Mouse (Mus musculus) granulocyte monocyte progenitor cell, adult 5-6 weeks (primary cell): ENCODE measurements at regions not wholly inside any gene's neighbourhood (a gene's known extent, or its start where the extent isn't known, plus 50 kb on each side); places are given as distances from the start of the nearest gene placed in this dataset.
"Not testable (repeated sequence)": the region's sequence is repeated elsewhere in the genome, so short reads cannot be mapped to it uniquely, and the experiment has no call there.

Experiments used
- ATAC-seq: replicated peaks from 2 replicates; pipeline ENCODE4 v1.8.0; 2016; ENCODE audit warnings: mild to moderate bottlenecking, moderate TSS enrichment, inconsistent platforms; ENCODE audit not compliant: poor library complexity, severe bottlenecking

DNA sequence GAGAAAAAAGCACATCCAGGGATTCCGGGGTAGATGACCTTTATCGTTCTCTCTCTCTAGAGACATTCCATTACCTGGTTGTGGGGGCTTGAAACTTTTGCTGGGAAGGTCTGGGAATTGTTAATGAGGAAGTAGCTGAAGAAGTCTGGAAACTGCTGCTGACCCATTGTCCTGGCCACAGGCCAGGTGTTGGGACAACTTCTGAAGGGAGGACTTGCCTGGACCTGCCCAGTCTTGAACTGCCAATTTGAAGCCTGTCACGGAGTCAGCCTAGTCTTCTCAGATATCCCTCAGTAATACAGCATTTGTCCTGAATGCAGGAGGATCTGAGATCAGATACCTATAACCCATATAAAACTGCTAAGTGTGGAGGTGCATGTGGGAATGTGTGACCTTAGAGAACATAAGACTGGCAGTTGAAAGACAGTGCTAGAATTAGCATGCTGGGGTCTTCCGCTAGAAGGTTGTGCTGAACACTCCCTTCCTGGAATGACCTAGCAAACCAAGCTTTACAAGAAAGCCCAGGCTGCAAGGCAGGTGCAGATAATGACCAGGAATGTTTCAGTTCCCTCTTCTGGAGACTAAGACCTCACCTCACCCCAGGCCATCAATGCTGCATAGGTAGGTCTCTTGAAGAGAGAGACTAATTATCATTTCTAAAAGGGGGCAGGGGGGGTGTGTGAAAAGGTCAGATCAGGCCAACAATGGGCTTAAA, 204.7 kb upstream of the Crbn start:
- ATAC-seq, result no peak

DNA sequence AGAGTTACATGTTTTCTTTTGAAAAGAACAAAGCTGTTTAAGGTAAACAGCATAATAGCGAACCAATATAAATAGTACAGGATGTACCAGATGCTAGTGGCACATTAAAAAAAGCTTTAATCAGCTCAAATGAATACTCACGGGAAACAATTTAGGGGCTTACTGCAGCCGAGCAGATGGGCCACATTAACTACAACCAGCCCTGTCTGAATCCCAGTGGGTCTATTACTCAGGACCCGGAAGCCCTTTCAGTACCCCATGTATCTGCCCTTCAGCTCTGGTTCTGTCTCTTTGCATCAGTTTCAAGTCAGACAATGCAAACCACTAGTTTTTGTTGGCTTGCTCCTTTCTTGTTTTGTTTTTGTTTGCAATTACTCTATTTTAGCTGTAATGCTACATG, 210.9 kb upstream of the Crbn start:
- ATAC-seq, result no peak

DNA sequence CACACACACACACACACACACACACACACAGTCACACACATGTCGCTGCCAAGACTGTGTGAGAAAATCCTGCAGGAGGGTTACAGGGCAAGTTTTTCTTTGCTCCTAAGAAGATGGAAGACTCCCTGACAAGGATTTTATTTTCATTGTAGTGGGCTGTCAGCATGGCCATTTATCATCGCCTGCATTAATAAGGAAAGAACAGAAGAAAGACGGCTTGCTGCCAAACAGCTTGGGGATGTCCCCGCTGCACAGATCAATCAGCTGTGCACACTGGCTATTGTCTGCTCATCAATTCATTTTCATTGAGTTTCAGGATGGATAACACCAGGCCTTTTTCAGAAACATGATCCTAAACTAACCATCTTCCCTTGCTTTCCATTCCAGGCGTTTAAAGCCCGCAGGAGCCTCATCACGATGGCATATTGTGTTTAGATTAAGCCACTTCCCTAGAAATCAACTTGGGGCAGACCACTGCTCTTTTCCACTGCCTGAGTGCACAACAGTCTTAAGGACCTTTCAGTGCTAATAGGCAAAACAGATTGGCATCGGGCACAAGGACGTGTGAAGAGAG, 213.1 kb upstream of the Crbn start:
- no peak for ATAC-seq

DNA sequence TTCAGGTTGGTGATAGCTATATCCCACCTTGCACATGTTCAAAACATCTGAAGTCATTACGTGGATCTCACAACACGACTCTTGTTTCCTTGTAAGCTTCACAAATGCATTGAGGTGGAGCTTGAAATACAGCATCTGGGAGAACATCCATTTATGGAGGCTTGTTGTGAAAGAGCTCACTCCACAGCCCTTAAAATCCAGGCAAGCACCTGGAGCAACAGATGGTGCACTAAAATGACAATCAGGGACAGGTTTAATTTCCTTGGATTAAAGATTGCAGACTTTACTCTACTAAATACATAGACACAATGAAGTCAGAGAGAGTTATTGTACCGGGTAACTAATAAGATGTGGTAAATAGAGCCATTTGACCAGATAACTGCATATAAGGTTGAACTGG, 219.2 kb upstream of the Crbn start:
- no peak for ATAC-seq

DNA sequence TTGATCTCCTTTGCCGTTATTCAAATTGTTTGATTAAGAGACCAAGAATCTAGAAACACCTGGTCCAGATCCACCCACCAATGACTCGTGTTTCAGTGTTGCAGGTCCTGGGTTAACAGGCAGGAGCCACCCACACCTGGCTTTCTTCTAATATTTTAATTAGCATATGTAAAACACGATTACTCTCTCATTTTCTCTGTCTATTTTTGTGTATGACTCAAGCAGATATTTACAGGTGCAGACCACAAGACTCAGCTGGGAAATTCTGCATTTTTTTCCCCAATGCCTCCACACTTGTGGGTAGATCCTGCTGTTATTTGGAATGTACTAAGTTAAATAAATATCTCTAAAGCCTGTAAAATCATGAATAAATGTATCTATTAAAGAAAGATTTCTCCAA, 245.3 kb upstream of the Crbn start:
- no peak for ATAC-seq

DNA sequence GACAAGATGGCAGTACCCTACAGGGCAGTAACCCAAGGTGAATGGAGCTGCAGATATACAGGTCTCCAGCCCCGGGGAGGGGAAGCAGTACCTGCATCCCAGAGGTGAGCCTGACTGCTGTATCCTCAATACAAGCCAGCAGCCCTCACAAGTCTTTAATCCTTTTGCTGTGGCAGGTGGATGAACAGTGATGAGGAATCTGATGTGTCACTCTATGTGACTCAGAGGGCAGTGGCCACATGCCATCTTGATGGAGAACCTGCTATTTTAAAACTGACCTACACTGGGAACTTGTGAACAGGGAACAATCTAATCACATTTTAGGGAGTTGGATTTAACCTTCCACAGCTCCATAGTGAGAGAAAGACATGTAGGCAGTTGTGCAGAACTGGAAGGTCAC, 251.7 kb upstream of the Crbn start:
- no peak for ATAC-seq

DNA sequence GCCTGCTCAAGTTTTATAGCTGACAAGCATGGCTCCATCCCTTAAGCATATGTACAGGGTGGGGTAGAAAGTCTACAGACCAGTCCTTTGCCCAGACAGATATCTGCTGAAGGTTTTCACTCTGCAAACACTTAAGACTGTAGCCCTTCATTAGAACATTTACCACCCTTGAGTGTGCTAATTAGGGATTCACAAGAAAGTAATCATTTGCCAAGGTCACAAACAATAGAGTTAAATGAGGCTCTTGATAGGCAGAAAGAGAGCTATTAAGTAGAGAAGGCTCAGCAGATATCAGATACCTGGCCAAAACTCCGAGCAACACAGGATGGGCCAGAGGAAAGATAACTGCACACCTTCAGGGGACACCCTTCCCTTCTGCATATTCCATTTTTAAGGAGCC, 252.3 kb upstream of the Crbn start:
- ATAC-seq, result no peak

DNA sequence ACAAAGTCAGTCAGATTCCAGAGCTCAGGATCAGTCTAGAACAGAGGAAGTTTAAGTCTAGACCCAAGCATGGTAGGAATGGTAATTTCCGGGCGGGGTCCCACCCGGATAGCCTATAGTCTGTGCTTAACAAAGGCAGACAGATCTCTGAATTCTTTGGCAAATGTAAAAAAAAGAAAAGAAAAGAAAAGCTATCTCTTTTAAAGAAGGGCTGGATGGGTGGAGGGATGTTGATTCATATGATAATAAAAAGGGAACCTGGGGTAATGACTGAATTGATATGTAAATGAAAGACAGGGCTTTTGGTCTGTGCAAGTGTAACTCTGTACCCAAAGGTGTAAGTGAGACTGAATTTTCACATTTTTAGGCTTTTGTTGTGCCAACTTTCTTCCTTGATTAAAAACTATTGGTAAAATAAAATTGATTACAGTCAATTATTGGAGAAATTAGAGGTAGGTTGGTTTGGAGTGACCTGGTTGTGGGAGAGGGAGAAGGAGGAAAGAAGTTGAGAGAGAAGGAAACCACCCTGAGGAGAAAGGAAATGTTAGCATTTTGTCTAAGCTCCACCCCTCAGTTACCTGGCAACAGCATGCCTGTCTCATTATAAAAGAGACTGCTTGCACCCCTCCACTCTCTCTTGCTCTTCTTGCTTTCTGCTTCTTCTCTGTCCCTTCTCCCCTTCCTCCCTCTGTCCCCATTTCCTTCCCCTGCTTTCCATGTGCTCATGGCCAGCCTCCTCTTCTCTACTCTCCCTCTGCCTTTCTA, 259.3 kb upstream of the Crbn start:
- ATAC-seq, result no peak

DNA sequence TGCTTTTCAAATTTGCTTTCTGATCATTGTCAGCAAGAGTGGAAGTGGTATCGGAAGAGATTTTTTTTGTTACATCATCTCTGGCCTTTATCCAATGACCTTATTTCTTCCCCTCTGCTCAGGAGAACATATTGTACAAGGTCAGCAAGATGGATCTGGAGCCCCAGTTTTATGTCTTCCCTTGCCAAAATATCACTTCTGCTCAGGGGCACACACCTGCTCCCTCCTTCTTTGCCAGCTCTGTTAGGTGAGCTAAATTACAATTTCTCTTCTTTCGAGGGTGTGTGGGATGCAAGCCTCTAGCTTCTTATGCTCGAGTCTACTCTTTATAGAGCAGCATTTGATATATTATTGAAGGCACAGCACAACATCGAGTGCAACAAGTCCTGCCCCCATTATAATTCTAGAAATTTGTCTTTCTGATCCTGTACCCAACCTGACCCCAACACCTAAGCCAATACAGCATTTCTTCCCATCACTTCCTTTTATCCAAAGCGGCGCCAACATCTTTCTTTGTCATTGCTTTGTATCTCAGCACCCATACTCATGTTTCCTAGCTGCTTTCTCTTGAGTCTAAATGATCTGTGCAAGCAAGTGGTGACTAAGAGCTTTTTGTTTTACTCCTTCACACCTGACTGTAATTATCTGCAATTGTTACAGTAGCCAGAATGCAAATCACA, 263.1 kb upstream of the Crbn start:
- no peak for ATAC-seq

DNA sequence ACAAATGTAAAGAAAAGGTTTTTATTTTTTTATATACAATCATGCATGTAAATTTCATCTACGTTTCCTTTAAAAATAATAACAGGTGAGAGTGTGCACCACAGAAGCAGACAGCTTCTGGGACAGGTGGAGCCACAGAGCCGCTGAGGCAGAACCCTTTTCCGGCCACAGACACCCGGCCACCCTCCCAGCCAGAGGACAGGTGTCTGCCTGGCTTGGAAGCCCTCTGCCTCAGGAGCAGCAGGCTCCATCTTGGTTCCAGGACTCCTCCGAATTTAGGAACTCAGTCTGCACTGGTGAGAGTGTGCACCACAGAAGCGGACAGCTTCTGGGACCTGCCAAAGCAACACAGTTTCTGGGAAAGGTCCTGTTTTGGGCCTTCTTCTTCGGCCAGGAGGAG, 270.6 kb upstream of the Crbn start:
- ATAC-seq, result no peak

DNA sequence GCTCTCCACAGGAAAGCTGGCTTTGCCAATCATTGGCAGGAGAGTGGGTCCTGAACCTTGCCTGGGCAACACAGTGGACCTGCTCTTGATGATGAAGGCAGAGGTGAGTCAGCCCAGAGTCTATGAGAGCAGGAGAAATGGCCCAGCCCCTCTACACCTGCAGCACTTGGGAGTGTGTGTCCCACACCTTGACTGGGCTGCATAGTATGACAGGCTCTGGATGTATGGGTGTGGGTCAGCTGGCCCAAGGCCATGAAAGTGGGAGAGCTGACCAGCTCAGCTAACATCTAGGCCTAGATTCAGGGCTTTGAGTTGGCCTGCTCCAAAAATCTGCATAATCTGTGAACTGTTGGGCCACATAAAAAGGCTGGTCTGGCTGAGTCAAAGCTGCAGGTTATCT, 292.7 kb upstream of the Crbn start:
- no peak for ATAC-seq

DNA sequence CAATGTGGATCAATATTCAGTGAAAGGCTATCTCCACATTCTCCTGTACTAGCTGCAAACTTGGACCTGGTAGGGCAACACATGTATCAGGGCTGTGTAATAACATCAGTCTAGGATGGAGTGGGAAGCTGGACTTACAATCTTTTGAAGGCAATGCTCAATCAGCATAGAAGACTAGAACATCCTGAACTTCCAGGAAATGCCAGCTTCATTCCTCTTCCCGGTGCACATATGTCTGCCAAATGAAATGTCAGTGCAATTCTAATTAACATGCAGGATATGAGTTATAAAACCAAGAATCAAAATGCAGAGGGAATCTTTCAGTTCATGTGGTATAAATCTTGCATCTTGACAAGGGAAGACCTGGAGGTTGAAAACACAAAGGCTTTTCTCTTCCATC, 328.8 kb upstream of the Crbn start:
- ATAC-seq, result no peak

DNA sequence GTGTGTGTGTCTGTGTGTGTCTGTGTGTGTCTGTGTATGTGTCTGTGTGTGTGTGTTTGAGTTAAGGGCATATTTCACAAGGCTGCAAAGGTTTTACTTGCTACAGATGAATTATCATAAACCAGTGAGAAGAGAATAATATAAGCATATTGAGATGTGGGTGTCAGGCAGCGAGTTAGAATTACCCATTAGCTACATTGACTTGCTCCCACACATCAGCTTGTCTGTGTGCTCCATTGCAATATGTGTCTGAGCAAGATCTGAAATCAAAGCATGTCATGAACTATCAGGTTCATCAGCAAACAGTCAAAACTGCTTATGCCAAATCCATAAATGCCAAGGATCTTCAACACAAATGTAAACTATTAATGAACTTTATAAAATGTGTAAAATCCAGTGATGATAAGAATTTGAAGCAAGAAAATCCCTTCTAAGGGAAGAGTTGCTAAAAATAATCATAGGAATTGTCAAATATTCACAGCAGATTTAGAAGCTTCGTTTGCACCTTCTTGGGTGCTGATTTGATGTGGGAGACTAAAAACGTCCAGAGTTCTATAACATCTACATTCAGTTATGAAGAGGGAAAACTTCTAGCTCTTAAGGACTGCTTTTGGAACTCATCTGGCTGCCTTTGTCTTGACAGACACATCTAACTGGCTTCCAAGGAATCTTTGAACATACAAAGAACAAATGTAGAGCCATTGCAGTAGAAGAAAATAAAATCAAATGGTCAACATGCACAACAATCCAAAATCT, 361.7 kb upstream of the Lrrn1 start:
- ATAC-seq, result no peak

DNA sequence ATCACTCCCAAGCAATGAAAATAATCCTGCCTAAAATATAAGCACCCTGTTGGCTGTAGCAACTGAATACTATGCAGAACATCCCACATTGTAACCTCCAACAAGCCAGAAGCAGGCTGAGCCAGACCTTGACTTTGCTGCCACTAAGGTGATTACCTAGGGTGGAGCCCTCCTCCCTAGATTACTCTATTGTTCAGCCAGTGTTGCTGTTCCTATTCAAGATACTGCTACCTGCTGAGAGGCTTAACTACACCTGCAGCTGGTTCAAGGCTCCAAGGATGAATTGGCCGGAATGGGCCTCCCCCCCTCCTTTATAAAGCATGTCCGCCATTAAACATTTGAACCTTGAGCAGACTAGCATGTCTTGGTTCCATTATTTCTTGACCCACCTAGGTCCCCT, 311.3 kb upstream of the Lrrn1 start:
- ATAC-seq, result no peak

DNA sequence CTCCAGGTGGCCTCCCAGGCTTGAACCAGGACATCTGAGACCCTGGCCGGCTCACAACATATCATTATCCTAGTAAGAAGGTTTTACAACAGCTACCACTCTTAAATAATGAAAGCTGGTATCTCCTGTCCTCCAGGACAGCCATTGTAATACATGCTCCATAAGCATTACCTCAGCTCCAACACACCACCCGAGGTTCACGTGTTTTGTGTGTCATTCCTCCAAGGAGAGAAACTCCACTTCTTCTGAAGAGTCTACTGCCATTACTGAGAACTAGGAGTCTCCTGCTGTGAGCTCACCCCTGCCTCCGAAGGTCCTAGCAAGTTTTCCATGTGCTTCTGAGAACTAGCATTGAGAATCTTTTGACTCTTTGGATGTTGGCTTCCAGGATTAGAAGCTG, 310.8 kb upstream of the Lrrn1 start:
- no peak for ATAC-seq

DNA sequence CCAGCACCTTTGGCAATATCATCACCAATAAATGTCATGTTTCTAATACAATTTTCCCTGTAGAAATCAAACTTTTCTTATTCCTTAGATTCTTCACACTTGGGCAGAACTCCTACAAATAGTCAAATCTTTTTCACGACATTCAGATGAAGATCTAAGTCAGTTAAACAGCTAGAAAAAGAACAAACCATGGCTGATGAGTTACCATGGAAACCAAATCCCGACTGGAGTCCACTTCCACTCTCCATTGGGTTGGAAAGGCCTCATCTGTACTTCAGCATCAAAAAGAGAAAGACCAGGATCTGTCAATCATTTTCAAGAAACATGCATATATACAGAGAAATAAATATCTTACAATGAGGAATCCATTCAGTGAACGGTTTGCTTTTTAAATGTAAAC, 307.0 kb upstream of the Lrrn1 start:
- ATAC-seq, result no peak

DNA sequence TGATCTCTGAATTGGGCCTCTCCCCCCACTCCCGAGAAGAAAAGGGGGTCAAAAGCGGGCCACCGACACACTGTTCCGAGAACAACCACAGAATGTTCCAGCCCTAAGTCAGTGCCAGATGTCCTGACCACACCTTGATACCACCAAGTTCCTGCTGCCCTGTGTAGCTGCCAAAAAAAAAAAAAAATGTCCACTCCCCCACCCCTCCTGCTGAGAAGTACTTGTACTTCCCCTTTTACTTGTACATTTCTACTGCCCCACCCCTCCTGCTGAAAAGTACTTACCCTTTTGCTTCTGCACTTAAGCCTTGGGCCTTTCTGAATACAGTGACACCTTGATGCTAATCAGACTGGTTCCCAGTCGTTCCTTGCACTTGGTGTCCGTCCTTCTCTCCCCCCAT, 299.7 kb upstream of the Lrrn1 start:
- ATAC-seq, result not testable (repeated sequence)

DNA sequence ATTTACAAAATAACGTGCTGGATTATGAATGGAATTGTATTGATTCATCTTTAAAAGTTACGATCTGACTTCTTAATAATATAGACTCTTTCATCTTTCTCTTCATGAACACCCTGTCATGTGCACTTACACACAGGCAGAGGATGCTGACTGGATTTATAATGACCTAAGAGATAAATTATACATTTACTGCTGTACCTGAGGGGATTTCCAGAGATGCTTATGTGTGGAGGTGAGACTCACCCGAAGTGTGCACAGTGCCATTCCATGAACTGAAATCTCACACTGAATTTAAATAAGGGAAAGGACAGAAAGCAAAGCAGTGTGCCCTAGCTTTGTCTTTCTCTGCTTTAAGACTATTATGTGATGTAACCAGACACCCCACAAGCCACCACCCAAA, 291.9 kb upstream of the Lrrn1 start:
- ATAC-seq, result no peak

DNA sequence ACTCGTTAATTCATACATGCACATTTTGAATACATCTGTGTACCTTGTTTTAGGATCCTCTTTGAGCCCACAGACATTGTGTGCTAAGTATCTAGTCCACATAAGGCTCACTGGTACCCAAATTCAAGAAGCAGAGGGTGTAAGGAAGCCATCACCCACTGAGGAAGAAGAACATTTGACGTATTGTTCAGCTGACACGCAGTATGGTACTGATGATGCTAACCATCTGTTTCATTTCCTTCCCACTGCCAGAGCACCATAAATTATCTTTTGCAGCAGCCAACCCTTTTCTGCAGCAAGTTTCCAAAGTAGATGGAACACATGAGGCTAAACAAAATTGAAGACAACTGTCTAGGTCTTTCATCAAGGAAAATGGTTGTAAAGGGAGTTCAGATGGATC, 285.6 kb upstream of the Lrrn1 start:
- no peak for ATAC-seq

DNA sequence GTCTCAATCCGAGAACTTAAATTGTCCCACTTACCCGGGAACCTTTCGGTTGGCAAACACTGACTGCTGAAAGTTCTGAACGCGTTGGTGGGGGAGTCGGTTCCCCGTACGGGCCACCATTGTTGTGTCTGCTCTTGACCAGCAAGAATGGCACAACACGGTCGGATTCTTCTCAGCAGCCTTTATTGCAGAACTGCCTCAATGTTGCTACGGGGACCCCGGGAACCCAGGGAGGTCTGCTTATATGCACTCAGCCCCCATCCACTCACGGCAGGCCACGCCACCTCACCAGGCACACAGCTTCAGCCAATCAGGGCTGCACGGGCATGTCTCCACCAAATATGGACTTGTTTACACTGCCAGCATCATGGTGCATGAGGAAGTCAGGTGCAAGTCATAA, 249.2 kb upstream of the Lrrn1 start:
- ATAC-seq, result no peak

DNA sequence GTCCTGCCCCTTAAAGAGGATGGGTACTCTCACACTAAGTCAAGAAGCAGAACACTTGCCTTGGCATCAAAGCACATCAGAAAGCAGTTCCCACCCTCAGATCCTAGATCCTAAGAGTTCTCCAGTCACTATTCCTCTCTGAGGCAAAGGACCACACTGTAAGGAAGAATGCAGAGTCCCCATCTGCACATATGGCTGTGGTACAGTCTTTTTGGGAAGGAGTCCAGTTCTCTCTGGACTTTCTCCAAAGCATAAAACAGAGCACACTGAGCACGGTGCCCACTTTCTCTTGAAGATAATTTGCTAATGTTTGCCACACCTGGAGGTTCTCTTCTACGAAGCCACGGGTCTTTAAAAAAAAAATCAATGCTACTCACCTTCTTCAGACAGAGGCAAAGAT, 238.7 kb upstream of the Lrrn1 start:
- no peak for ATAC-seq
